Mouse (Mus musculus) megakaryocyte, embryonic 14.5 days (primary cell): ENCODE measurements at regions not wholly inside any gene's neighbourhood (a gene's known extent, or its start where the extent isn't known, plus 50 kb on each side); places are given as distances from the start of the nearest gene placed in this dataset.

Experiments
- FLI1 ChIP-seq: IDR thresholded peaks from 2 replicates; pipeline ENCODE4 v1.6.1; 2012; ENCODE audit warnings: low read length, inconsistent platforms, mixed read lengths
- GATA1 ChIP-seq: IDR thresholded peaks from 3 replicates; pipeline ENCODE4 v1.6.1; 2012; ENCODE audit warnings: mixed read lengths, low read length, inconsistent platforms, borderline replicate concordance

DNA sequence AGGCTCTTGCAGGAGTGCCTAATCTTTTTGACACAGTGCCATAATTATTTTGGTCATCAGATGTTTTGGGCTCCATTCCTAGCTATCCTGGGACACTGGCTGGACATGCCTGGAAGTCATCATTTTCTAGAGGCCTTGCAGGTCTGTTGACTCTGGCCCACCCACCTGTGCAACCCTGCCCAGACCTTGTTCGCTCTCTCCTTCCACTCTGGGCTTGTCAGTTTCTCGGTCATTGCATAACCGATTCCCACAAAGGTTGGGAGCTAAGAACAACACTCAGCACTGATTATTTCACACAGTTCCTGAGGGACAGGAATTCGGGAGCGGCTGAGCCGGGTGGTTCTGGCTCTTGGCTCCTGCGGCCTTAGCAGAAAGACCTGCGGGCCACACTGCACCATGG lies 100.2 kb downstream of the Inhbb start:
- TF ChIP-seq GATA1 (no peak), FLI1 (no peak)
